Comparison of ENCODE assay signal across 8 mouse cellular contexts in genomic region chr10:127521611-127522080, GRCm38 (mm10). TPM values are rescaled to one million over a fixed set of nuclear protein-coding genes. Genes with fewer than 3 reads are reported as not detected.
A peak's percentile ranks its signal among the peaks of the same experiment; 100 is the strongest.
DNase-seq lines count a peak whose midpoint lies in the region; ATAC-seq and TF ChIP-seq lines count a peak whose summit lies in the region.

No protein-coding gene starts in this region.

- peak overlapping the region; percentile 98 for H3K4me3 ChIP-seq in kidney, adult 2 months (ENCODE audit: insufficient read depth, low read depth, low read length)
- peak overlapping the region; percentile 45 for H3K4me3 ChIP-seq in hindbrain, embryonic 12.5 days
- peak overlapping the region; percentile 69 for H3K4me3 ChIP-seq in midbrain, embryonic 10.5 days

- TF ChIP-seq CTCF in kidney, adult 2 months (conservative IDR thresholded peaks at IDR 0.05; ENCODE audit: insufficient read depth, insufficient read length, low read depth, low read length): no peak

- DNase-seq in kidney, adult 2 months: no peak
- no peak for DNase-seq in kidney, postnatal 25 days
- no peak for DNase-seq in midbrain, embryonic 10.5 days (ENCODE audit: low spot score)
- DNase-seq in adrenal gland, postnatal 25 days: no peak
- no peak for DNase-seq in thymus, adult 18-20 months
- DNase-seq in kidney, postnatal 14 days: no peak

- H3K9ac ChIP-seq in hindbrain, embryonic 12.5 days: peak overlapping the region; percentile 52

- peak overlapping the region; percentile 74 for H3K4me2 ChIP-seq in hindbrain, embryonic 12.5 days (replicated peaks)

- 0 out of 2 replicates have a peak, but pooled peaks cover 1% of the 10 kb centered on the region for H3K36me3 ChIP-seq in kidney, adult 2 months (ENCODE audit: control insufficient read depth, insufficient read depth, low read length)
- H3K36me3 ChIP-seq in hindbrain, embryonic 12.5 days: peaks cover 18% of the 10 kb centered on the region; the same call in 1 of the 2 replicates
- peaks cover 41% of the 10 kb centered on the region for H3K36me3 ChIP-seq in midbrain, embryonic 10.5 days

- peak overlapping the region; percentile 92 for H3K27ac ChIP-seq in kidney, adult 2 months (ENCODE audit: insufficient read depth, low read depth, low read length)
- H3K27ac ChIP-seq in hindbrain, embryonic 12.5 days: no peak overlapping the region
- H3K27ac ChIP-seq in midbrain, embryonic 10.5 days (replicated peaks): peak overlapping the region; percentile 83

- 5% methylated on average over 12 of the region's 12 CpGs for WGBS in kidney, adult 2 months
- 11% methylated on average over 12 of the region's 12 CpGs for WGBS in hindbrain, embryonic 12.5 days
- 14% methylated on average over 12 of the region's 12 CpGs for WGBS in midbrain, embryonic 10.5 days

- TF ChIP-seq POLR2A in kidney, adult 2 months (IDR thresholded peaks at IDR 0.05; ENCODE audit: low read depth, low read length): no peak

- peak; percentile 67 for ATAC-seq in activated CD4-positive, CD25-positive, alpha-beta regulatory T cell, adult 4 months
- no peak for ATAC-seq in hindbrain, embryonic 12.5 days (ENCODE audit: low FRiP score)

- H3K27me3 ChIP-seq in kidney, adult 2 months (replicated peaks; ENCODE audit: control insufficient read depth, insufficient read depth, low read length): peaks cover 1% of the 10 kb centered on the region; the same call in 1 of the 2 replicates
- peaks cover 50% of the 10 kb centered on the region for H3K27me3 ChIP-seq in hindbrain, embryonic 12.5 days
- peaks cover 83% of the 10 kb centered on the region for H3K27me3 ChIP-seq in midbrain, embryonic 10.5 days (ENCODE audit: low read depth, poor library complexity, severe bottlenecking)

- H3K9me3 ChIP-seq in hindbrain, embryonic 12.5 days (replicated peaks): no peaks in the 10 kb centered on the region
- peaks cover 15% of the 10 kb centered on the region; the same call in 1 of the 2 replicates for H3K9me3 ChIP-seq in midbrain, embryonic 10.5 days (replicated peaks)

- peaks cover 9% of the 10 kb centered on the region; the same call in 1 of the 2 replicates for H3K4me1 ChIP-seq in kidney, adult 2 months (ENCODE audit: control insufficient read depth, insufficient read depth, low read length)
- H3K4me1 ChIP-seq in hindbrain, embryonic 12.5 days: peaks cover 54% of the 10 kb centered on the region
- H3K4me1 ChIP-seq in midbrain, embryonic 10.5 days: peaks cover 70% of the 10 kb centered on the region

RNA-seq across cellular contexts. Expression of gene Shmt2, which starts 0.6 kb away (rescaled TPM):
- 232 and 274 TPM in 2 replicates for polyA plus RNA-seq in kidney, adult 2 months (2012; rRNA removed)
- 10 to 100 TPM; 34.2 to 50.7 TPM for polyA plus RNA-seq in activated CD4-positive, CD25-positive, alpha-beta regulatory T cell, adult 4 months (2017; shearing (Covaris generic))
- polyA plus RNA-seq in hindbrain, embryonic 12.5 days (2016; fragmentation: Nextera tagmentation; extraction: Ambion mirVana): 67.1 and 67.5 TPM in 2 replicates
- polyA plus RNA-seq in midbrain, embryonic 10.5 days (2016; fragmentation: Nextera tagmentation; extraction: Ambion mirVana): 107 and 121 TPM in 2 replicates
- 56.3 and 61.1 TPM in 2 replicates for total RNA-seq in adrenal gland, postnatal 25 days (2021)

RNA-seq across cellular contexts. Expression of gene Ndufa4l2, which starts 6.9 kb away (rescaled TPM):
- 24.4 and 27.4 TPM in 2 replicates for polyA plus RNA-seq in kidney, adult 2 months (2012; rRNA removed)
- polyA plus RNA-seq in activated CD4-positive, CD25-positive, alpha-beta regulatory T cell, adult 4 months (2017; shearing (Covaris generic)): not detected
- 7.7 and 8.4 TPM in 2 replicates for polyA plus RNA-seq in hindbrain, embryonic 12.5 days (2016; fragmentation: Nextera tagmentation; extraction: Ambion mirVana)
- 5.2 and 5.8 TPM in 2 replicates for polyA plus RNA-seq in midbrain, embryonic 10.5 days (2016; fragmentation: Nextera tagmentation; extraction: Ambion mirVana)
- total RNA-seq in adrenal gland, postnatal 25 days (2021): 43.2 and 50.0 TPM in 2 replicates

RNA-seq across cellular contexts. Expression of gene Nxph4, which starts 12.7 kb away (rescaled TPM):
- polyA plus RNA-seq in kidney, adult 2 months (2012; rRNA removed): 2.0 and 2.2 TPM in 2 replicates
- not detected for polyA plus RNA-seq in activated CD4-positive, CD25-positive, alpha-beta regulatory T cell, adult 4 months (2017; shearing (Covaris generic))
- polyA plus RNA-seq in hindbrain, embryonic 12.5 days (2016; fragmentation: Nextera tagmentation; extraction: Ambion mirVana): 101 and 109 TPM in 2 replicates
- polyA plus RNA-seq in midbrain, embryonic 10.5 days (2016; fragmentation: Nextera tagmentation; extraction: Ambion mirVana): 19.4 and 27.2 TPM in 2 replicates
- total RNA-seq in adrenal gland, postnatal 25 days (2021): 8.3 and 10.0 TPM in 2 replicates

RNA-seq across cellular contexts. Expression of gene Stac3, which starts 20.2 kb away (rescaled TPM):
- 1.2 and 3.0 TPM in 2 replicates for polyA plus RNA-seq in kidney, adult 2 months (2012; rRNA removed)
- under 1 TPM in 1 of 2 experiments, not detected in 1; 0.92 TPM for polyA plus RNA-seq in activated CD4-positive, CD25-positive, alpha-beta regulatory T cell, adult 4 months (2017; shearing (Covaris generic))
- polyA plus RNA-seq in hindbrain, embryonic 12.5 days (2016; fragmentation: Nextera tagmentation; extraction: Ambion mirVana): 2.2 and 4.8 TPM in 2 replicates
- polyA plus RNA-seq in midbrain, embryonic 10.5 days (2016; fragmentation: Nextera tagmentation; extraction: Ambion mirVana): 0.52 and 0.62 TPM in 2 replicates
- 2.8 and 4.9 TPM in 2 replicates for total RNA-seq in adrenal gland, postnatal 25 days (2021)

Comparison
In these comparisons a context has a peak if more than half of its experiments do, and no peak if none do; other contexts are left out.
1. H3K4me3 ChIP-seq: peak in every context shown above with its lines; median percentile 98 in kidney, adult 2 months; 69 in midbrain, embryonic 10.5 days; 45 in hindbrain, embryonic 12.5 days.